Mouse (Mus musculus) lung, embryonic 16.5 days (tissue): ENCODE measurements around the gene Hoxc8. TPM values are rescaled to one million over a fixed set of nuclear protein-coding genes. Genes with fewer than 3 reads are reported as not detected.

ENCODE experiments used
- ATAC-seq: fragments of 200-750 bp; cut with Nextera tagmentation; 2 replicates; pipeline ENCODE4 v1.8.0; 2017; ENCODE audit warnings: low read depth, mild to moderate bottlenecking, moderate library complexity
- H3K27ac ChIP-seq: fragments of 300-500 bp; sonication (generic); 2 replicates; pipeline ENCODE4 v1.5.1; 2014; ENCODE audit warnings: mild to moderate bottlenecking, control low read depth, low read length
- H3K27me3 ChIP-seq: fragments of 300-500 bp; sonication (generic); 2 replicates; pipeline ENCODE4 v1.6.1; 2014; ENCODE audit warnings: low read depth, low read length, mixed read lengths; ENCODE audit not compliant: control insufficient read depth, insufficient read depth
- H3K36me3 ChIP-seq: fragments of 300-500 bp; sonication (generic); 2 replicates; pipeline ENCODE4 v1.6.1; 2014; ENCODE audit warnings: low read length; ENCODE audit not compliant: control insufficient read depth, insufficient read depth
- H3K4me1 ChIP-seq: fragments of 300-500 bp; sonication (generic); replicated peaks from 2 replicates; pipeline ENCODE4 v1.6.1; 2014; ENCODE audit warnings: low read length, mixed read lengths; ENCODE audit not compliant: control insufficient read depth, insufficient read depth
- H3K4me2 ChIP-seq: fragments of 300-500 bp; sonication (generic); 2 replicates; pipeline ENCODE4 v1.6.1; 2014; ENCODE audit warnings: low read depth, low read length, control low read depth
- H3K4me3 ChIP-seq: fragments of 300-500 bp; sonication (generic); 2 replicates; pipeline ENCODE4 v1.5.1; 2014; ENCODE audit warnings: mild to moderate bottlenecking, low read length, control low read depth
- H3K9ac ChIP-seq: fragments of 300-500 bp; sonication (generic); 2 replicates; pipeline ENCODE4 v1.6.1; 2014; ENCODE audit warnings: low read length, control low read depth
- H3K9me3 ChIP-seq: fragments of 300-500 bp; sonication (generic); 2 replicates; pipeline ENCODE4 v1.6.1; 2016; ENCODE audit warnings: low read length; ENCODE audit not compliant: control insufficient read depth
- WGBS: fragments of 180-500 bp; shearing (Covaris S2); extraction: QIAGEN DNeasy Blood & Tissue Kit; methylation state at CpG from one replicate; pipeline ENCODE4 v1.1.7; 2014; 5-methylcytosine and 5-hydroxymethylcytosine counted together
- polyA plus RNA-seq: library from polyadenylated mRNA; unstranded; fragments of >200 nt; fragmentation: Nextera tagmentation; extraction: Ambion mirVana; gene quantifications from 2 replicates; pipeline ENCODE4 v1.2.1, GENCODE M21; 2015

Gene Hoxc8
- polyA plus RNA-seq, 1 experiment from 2014 or later, result 0.10 TPM

GRCm38 (mm10) chr15:102978615-102979515 is 11.5 kb upstream of the Hoxc8 start:
- Histone ChIP-seq H3K27me3 (peaks cover 96% of the 10 kb centered on the region), H3K4me2 (no peak overlapping the region), H3K9ac (no peak overlapping the region), H3K4me1 (no peaks in the 10 kb centered on the region; the same call in 1 of the 2 replicates), H3K9me3 (no peaks in the 10 kb centered on the region), H3K36me3 (no peaks in the 10 kb centered on the region), H3K27ac (no peak overlapping the region), H3K4me3 (no peak overlapping the region)
- ATAC-seq, result no peak
- WGBS, result 3% methylated on average over 13 of the region's 13 CpGs

GRCm38 (mm10) chr15:102979936-102980335 is 10.5 kb upstream of the Hoxc8 start:
- Histone ChIP-seq H3K9me3 (no peaks in the 10 kb centered on the region), H3K4me2 (no peak overlapping the region), H3K27me3 (peaks cover 96% of the 10 kb centered on the region), H3K27ac (no peak overlapping the region), H3K4me3 (no peak overlapping the region), H3K9ac (no peak overlapping the region), H3K4me1 (no peaks in the 10 kb centered on the region; the same call in 1 of the 2 replicates), H3K36me3 (no peaks in the 10 kb centered on the region)
- ATAC-seq, result no peak
- WGBS, result 0% methylated on average over 1 of the region's 1 CpGs

GRCm38 (mm10) chr15:102980352-102980751 is 10.1 kb upstream of the Hoxc8 start:
- Histone ChIP-seq H3K4me1 (no peaks in the 10 kb centered on the region; the same call in 1 of the 2 replicates), H3K9ac (no peak overlapping the region)

GRCm38 (mm10) chr15:102980912-102981311 is 9.5 kb upstream of the Hoxc8 start:
- H3K4me2 ChIP-seq, result no peak overlapping the region
- 1% methylated on average over 14 of the region's 14 CpGs for WGBS
- no peaks in the 10 kb centered on the region for H3K9me3 ChIP-seq
- no peak overlapping the region for H3K4me3 ChIP-seq
- peaks cover 96% of the 10 kb centered on the region for H3K27me3 ChIP-seq
- no peaks in the 10 kb centered on the region for H3K36me3 ChIP-seq
- no peaks in the 10 kb centered on the region; the same call in 1 of the 2 replicates for H3K4me1 ChIP-seq
- H3K9ac ChIP-seq, result no peak overlapping the region
- ATAC-seq, result no peak
- no peak overlapping the region for H3K27ac ChIP-seq

More at GRCm38 (mm10) chr15:102980352-102980751, 10.1 kb upstream of the Hoxc8 start:
- no peaks in the 10 kb centered on the region for H3K36me3 ChIP-seq
- H3K4me2 ChIP-seq, result no peak overlapping the region
- no peak overlapping the region for H3K4me3 ChIP-seq
- no peak overlapping the region for H3K27ac ChIP-seq
- 3% methylated on average over 11 of the region's 11 CpGs for WGBS
- H3K9me3 ChIP-seq, result no peaks in the 10 kb centered on the region
- no peak for ATAC-seq
- H3K27me3 ChIP-seq, result peaks cover 96% of the 10 kb centered on the region

GRCm38 (mm10) chr15:102981379-102982288 is 8.8 kb upstream of the Hoxc8 start:
- Histone ChIP-seq H3K4me2 (peak overlapping the region; percentile 34), H3K36me3 (no peaks in the 10 kb centered on the region), H3K4me1 (no peaks in the 10 kb centered on the region; the same call in 1 of the 2 replicates), H3K27me3 (peaks cover 96% of the 10 kb centered on the region), H3K4me3 (peak overlapping the region; percentile 22), H3K9me3 (no peaks in the 10 kb centered on the region), H3K9ac (no peak overlapping the region), H3K27ac (no peak overlapping the region)
- no peak for ATAC-seq
- WGBS, result under 1% methylated on average over 81 of the region's 88 CpGs

- no peaks in the 10 kb centered on the region for H3K4me1 ChIP-seq
- H3K27me3 ChIP-seq, result peaks cover 95% of the 10 kb centered on the region
- H3K4me2 ChIP-seq, result no peak overlapping the region
- H3K36me3 ChIP-seq, result no peaks in the 10 kb centered on the region
- H3K27ac ChIP-seq, result no peak overlapping the region
- no peak overlapping the region for H3K9ac ChIP-seq
- no peaks in the 10 kb centered on the region for H3K9me3 ChIP-seq
- no peak for ATAC-seq
- H3K4me3 ChIP-seq, result no peak overlapping the region
- WGBS, result 3% methylated on average over 12 of the region's 12 CpGs
These were observed 6.7 kb upstream of the Hoxc8 start for GRCm38 (mm10) chr15:102983716-102984115.

GRCm38 (mm10) chr15:102984521-102984920 is 5.9 kb upstream of the Hoxc8 start:
- no peaks in the 10 kb centered on the region for H3K36me3 ChIP-seq
- no peak overlapping the region for H3K9ac ChIP-seq
- H3K9me3 ChIP-seq, result no peaks in the 10 kb centered on the region
- peaks cover 95% of the 10 kb centered on the region for H3K27me3 ChIP-seq
- no peak overlapping the region for H3K4me3 ChIP-seq
- H3K27ac ChIP-seq, result no peak overlapping the region
- 5% methylated on average over 10 of the region's 10 CpGs for WGBS
- no peaks in the 10 kb centered on the region for H3K4me1 ChIP-seq
- no peak overlapping the region for H3K4me2 ChIP-seq
- ATAC-seq, result no peak

GRCm38 (mm10) chr15:102984925-102985324 is 5.5 kb upstream of the Hoxc8 start:
- Histone ChIP-seq H3K4me2 (no peak overlapping the region), H3K4me3 (no peak overlapping the region), H3K36me3 (no peaks in the 10 kb centered on the region), H3K9me3 (no peaks in the 10 kb centered on the region), H3K4me1 (no peaks in the 10 kb centered on the region), H3K27me3 (peaks cover 95% of the 10 kb centered on the region), H3K9ac (no peak overlapping the region), H3K27ac (no peak overlapping the region)
- no peak for ATAC-seq
- WGBS, result 9% methylated on average over 3 of the region's 3 CpGs
